Mouse (Mus musculus): ENCODE results near the gene Rgp1. TPM values are rescaled to one million over a fixed set of nuclear protein-coding genes. Genes with fewer than 3 reads are reported as not detected.

Gene Rgp1
- total RNA-seq, 2 experiments from 2014 or later: 32.3 to 41.6 TPM

- intact Hi-C loops (cut with DNase I): loop anchor here (2.0 to 10.0 kb wide), 3 partner anchors 36 to 234 kb away; partner anchors contain the start of genes Gba2 and Rgp1
- peak; percentile 69 to 80 for DNase-seq
Observed at GRCm38 (mm10) chr4:43631046-43631955, 52.8 kb downstream of the Rgp1 start, which contains the start of gene Npr2. Gene Npr2, plus strand, starts transcription at chr4:43631935.

GRCm38 (mm10) chr4:43631956-43632920 is 53.7 kb downstream of the Rgp1 start:
- DNase-seq: peak; percentile 33 to 40
- intact Hi-C loops (cut with DNase I): loop anchor here (2.0 to 10.0 kb wide), 3 partner anchors 35 to 233 kb away; partner anchors contain the start of genes Gba2 and Rgp1

- intact Hi-C loops (cut with DNase I): loop anchor here (5.0 to 10.0 kb wide), 2 partner anchors 56 to 232 kb away; partner anchors contain the start of genes Gba2 and Rgp1
- peak in 1 of 2 experiments; percentile 0 for DNase-seq
Observed at GRCm38 (mm10) chr4:43633296-43633695, 54.8 kb downstream of the Rgp1 start.

DNA sequence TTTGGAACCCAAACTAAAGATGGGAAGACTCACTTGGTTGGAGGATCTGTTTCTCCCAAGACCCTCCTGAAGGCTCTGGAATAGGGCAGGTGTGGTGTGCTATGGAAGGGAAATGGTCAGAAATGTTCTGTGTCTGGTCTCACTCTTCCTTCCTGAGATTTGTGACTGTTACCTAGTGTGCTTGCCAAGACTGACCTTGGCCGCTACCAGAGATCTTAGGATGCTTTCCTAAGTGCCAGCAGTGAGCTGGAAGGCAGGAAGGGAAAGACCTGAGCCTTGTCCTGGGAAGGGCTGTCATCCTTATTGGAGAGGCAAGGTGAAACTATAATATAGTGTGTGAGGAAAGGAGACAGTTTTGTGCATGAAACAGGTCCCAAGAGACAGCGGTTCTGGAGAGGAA is 55.2 kb downstream of the Rgp1 start:
- intact Hi-C loops (cut with DNase I): loop anchor here (5.0 to 10.0 kb wide), 2 partner anchors 56 to 231 kb away; partner anchors contain the start of genes Gba2 and Rgp1
- no peak for DNase-seq

GRCm38 (mm10) chr4:43634621-43635374 is 56.3 kb downstream of the Rgp1 start:
- DNase-seq: peak in 1 of 2 experiments; percentile 0
- intact Hi-C loops (cut with DNase I): loop anchor here (5.0 to 10.0 kb wide), 2 partner anchors 57 to 230 kb away; partner anchors contain the start of genes Gba2 and Rgp1

- intact Hi-C loops (cut with DNase I): loop anchor here (10.0 kb wide), 1 partner anchor 228 kb away; no protein-coding TSS in a partner anchor
- DNase-seq: no peak
Observed at GRCm38 (mm10) chr4:43636751-43637150, 58.2 kb downstream of the Rgp1 start.

Small RNAs within 50 kb of the gene (microRNA-seq; reads per million reads assigned to microRNA genes)
- 0 to 0.24 reads per million in 2 experiments for gene Gm25262

Other genes starting within 250 kb of the Rgp1 start
- gene Rusc2, start 196.7 kb upstream of the Rgp1 start, total RNA-seq (2021): 10 to 100 TPM; 43.8 to 51.1 TPM
- gene Fam166b, start 149.6 kb upstream of the Rgp1 start, total RNA-seq (2021): under 1 TPM in 1 of 2 experiments, not detected in 1; 0.38 TPM
- gene Tesk1, start 136.8 kb upstream of the Rgp1 start, total RNA-seq (2021): 10 to 100 TPM; 32.3 to 35.7 TPM
- gene Cd72, start 124.1 kb upstream of the Rgp1 start, total RNA-seq (2021): under 1 TPM; 0.59 to 0.88 TPM
- gene Sit1, start 95.0 kb upstream of the Rgp1 start, total RNA-seq (2021): 1 to 10 TPM in 1 of 2 experiments, not detected in 1; 1.4 TPM
- gene Ccdc107, start 85.8 kb upstream of the Rgp1 start, total RNA-seq (2021): 10 to 100 TPM; 25.9 to 27.1 TPM
- 1 to 10 TPM; 1.6 to 2.8 TPM for gene Arhgef39, start 79.0 kb upstream of the Rgp1 start, total RNA-seq (2021)
- under 1 TPM; 0.17 TPM for gene Car9, start 71.7 kb upstream of the Rgp1 start, total RNA-seq (2021)
- 10 to 100 TPM; 34.2 to 38.5 TPM for gene Tpm2, start 55.0 kb upstream of the Rgp1 start, total RNA-seq (2021)
- 10 to 100 TPM; 47.1 to 49.2 TPM for gene Creb3, start 16.4 kb upstream of the Rgp1 start, total RNA-seq (2021)
- gene Tln1, start 16.0 kb upstream of the Rgp1 start, total RNA-seq (2021): 100 to 1,000 TPM; 111 to 135 TPM
- gene Gba2, start 158 bp downstream of the Rgp1 start, total RNA-seq (2021): 10 to 100 TPM; 14.3 to 14.6 TPM
- not detected for gene Msmp, start 5.8 kb downstream of the Rgp1 start, total RNA-seq (2021)
- 10 to 100 TPM; 40.6 to 43.6 TPM for gene Npr2, start 53.2 kb downstream of the Rgp1 start, total RNA-seq (2021)
- gene Spag8, start 74.9 kb downstream of the Rgp1 start, total RNA-seq (2021): under 1 TPM; 0.22 to 0.37 TPM
- 100 to 1,000 TPM; 122 to 128 TPM for gene Hint2, start 77.8 kb downstream of the Rgp1 start, total RNA-seq (2021)
- 10 to 100 TPM; 16.4 TPM for gene Tmem8b, start 90.3 kb downstream of the Rgp1 start, total RNA-seq (2021)
- gene Fam221b, start 90.4 kb downstream of the Rgp1 start, total RNA-seq (2021): under 1 TPM; 0.10 to 0.19 TPM
- not detected for gene Olfr70, start 122.1 kb downstream of the Rgp1 start, total RNA-seq (2021)
- gene Olfr71, start 131.5 kb downstream of the Rgp1 start, total RNA-seq (2021): not detected
- 1 to 10 TPM; 4.7 to 5.1 TPM for gene Hrct1, start 148.5 kb downstream of the Rgp1 start, total RNA-seq (2021)
- gene Spaar, start 151.3 kb downstream of the Rgp1 start, total RNA-seq (2021): 1 to 10 TPM; 5.0 to 6.1 TPM
- not detected for gene Olfr159, start 192.3 kb downstream of the Rgp1 start, total RNA-seq (2021)
- not detected for gene Olfr156, start 245.2 kb downstream of the Rgp1 start, total RNA-seq (2021)